Mouse (Mus musculus): Measurements from ENCODE around the gene Zfp473. TPM values are rescaled to one million over a fixed set of nuclear protein-coding genes. Genes with fewer than 3 reads are reported as not detected.
A peak's percentile ranks its signal among the peaks of the same experiment; 100 is the strongest.

Gene Zfp473
- polyA plus RNA-seq, 1 experiment from 2014 or later: 0.87 TPM

GRCm38 (mm10) chr7:44707169-44707675 lies 43.6 kb downstream of the Zfp473 start:
- no peak overlapping the region for H3K9ac ChIP-seq (ENCODE audit: low read depth, low read length)
- H3K27ac ChIP-seq: no peak overlapping the region
- DNase-seq (ENCODE audit: low spot score) (no peak), ATAC-seq (replicated peaks; ENCODE audit: low FRiP score, low read depth) (no peak)
- no peak for TF ChIP-seq CTCF (IDR thresholded peaks at IDR 0.05; ENCODE audit: low read depth)
- H3K4me3 ChIP-seq (replicated peaks; ENCODE audit: low read depth, low read length): no peak overlapping the region
- H3K9me3 ChIP-seq (replicated peaks; ENCODE audit: low read length): no peaks in the 10 kb centered on the region
- no peak overlapping the region for H3K4me2 ChIP-seq (ENCODE audit: low read length)
- no peaks in the 10 kb centered on the region for H3K4me1 ChIP-seq (replicated peaks; ENCODE audit: insufficient read depth, low read length)
- WGBS: 92% methylated on average over 5 of the region's 5 CpGs
- no peaks in the 10 kb centered on the region for H3K36me3 ChIP-seq (ENCODE audit: insufficient read depth, low read length)
- H3K27me3 ChIP-seq (ENCODE audit: insufficient read depth, low read length): no peaks in the 10 kb centered on the region

DNA sequence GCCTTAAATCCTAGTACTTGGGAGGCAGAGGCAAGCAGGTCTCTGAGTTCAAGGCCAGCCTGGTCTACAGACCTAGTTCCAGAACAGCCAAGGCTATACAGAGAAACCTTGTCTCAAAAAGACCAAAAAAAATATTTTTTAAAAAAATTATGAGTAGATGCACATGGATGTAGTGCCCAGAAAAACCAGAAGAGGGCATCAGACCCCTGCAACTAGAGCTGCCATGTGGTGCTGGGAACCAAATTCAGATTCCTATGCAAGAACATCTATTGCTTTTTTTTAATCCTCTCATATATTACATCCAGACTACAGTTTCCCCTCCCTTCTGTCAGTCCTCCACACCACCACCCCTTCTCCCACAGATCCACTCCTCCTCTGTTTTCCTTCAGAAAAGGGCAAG lies 44.5 kb downstream of the Zfp473 start:
- H3K4me1 ChIP-seq (replicated peaks; ENCODE audit: insufficient read depth, low read length): no peaks in the 10 kb centered on the region
- no peak overlapping the region for H3K4me2 ChIP-seq (ENCODE audit: low read length)
- no peak for DNase-seq (ENCODE audit: low spot score)
- no peaks in the 10 kb centered on the region for H3K9me3 ChIP-seq (replicated peaks; ENCODE audit: low read length)
- no peak for TF ChIP-seq CTCF (IDR thresholded peaks at IDR 0.05; ENCODE audit: low read depth)
- H3K9ac ChIP-seq (ENCODE audit: low read depth, low read length): no peak overlapping the region
- H3K27me3 ChIP-seq (ENCODE audit: insufficient read depth, low read length): no peaks in the 10 kb centered on the region
- H3K36me3 ChIP-seq (ENCODE audit: insufficient read depth, low read length): no peaks in the 10 kb centered on the region
- ATAC-seq (replicated peaks; ENCODE audit: low FRiP score, low read depth): no peak
- H3K27ac ChIP-seq: no peak overlapping the region
- H3K4me3 ChIP-seq (replicated peaks; ENCODE audit: low read depth, low read length): no peak overlapping the region

DNA sequence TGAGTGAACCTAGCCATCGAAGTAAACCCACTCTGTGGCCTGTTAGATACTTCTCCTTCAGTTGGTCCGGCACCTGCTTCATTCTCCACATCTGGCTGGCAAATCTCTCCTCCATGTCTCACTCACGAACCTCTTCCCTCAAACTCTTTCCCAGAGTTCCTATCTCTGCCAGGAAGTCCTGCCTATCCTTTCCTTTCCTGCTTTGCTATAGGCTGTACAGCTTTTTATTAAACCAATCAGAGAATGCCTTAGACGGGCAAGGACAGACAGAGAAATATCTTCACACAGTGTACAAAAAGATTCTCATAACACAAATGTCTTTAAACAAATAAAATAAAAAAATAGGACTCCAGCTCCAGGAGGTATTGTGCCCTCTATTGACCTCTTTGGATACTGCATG lies 45.8 kb downstream of the Zfp473 start:
- Histone ChIP-seq H3K27me3 (ENCODE audit: insufficient read depth, low read length) (no peaks in the 10 kb centered on the region), H3K36me3 (ENCODE audit: insufficient read depth, low read length) (no peaks in the 10 kb centered on the region), H3K9ac (ENCODE audit: low read depth, low read length) (no peak overlapping the region), H3K4me3 (replicated peaks; ENCODE audit: low read depth, low read length) (no peak overlapping the region), H3K27ac (no peak overlapping the region), H3K4me2 (ENCODE audit: low read length) (no peak overlapping the region), H3K4me1 (replicated peaks; ENCODE audit: insufficient read depth, low read length) (no peaks in the 10 kb centered on the region), H3K9me3 (replicated peaks; ENCODE audit: low read length) (no peaks in the 10 kb centered on the region)
- DNase-seq (ENCODE audit: low spot score) (no peak), ATAC-seq (replicated peaks; ENCODE audit: low FRiP score, low read depth) (no peak)
- TF ChIP-seq CTCF (IDR thresholded peaks at IDR 0.05; ENCODE audit: low read depth): no peak
- 89% methylated on average over 4 of the region's 4 CpGs for WGBS

GRCm38 (mm10) chr7:44704363-44704762 lies 46.5 kb downstream of the Zfp473 start:
- WGBS: 59% methylated on average over 3 of the region's 3 CpGs
- Histone ChIP-seq H3K4me1 (replicated peaks; ENCODE audit: insufficient read depth, low read length) (no peaks in the 10 kb centered on the region), H3K9me3 (replicated peaks; ENCODE audit: low read length) (no peaks in the 10 kb centered on the region), H3K9ac (ENCODE audit: low read depth, low read length) (no peak overlapping the region), H3K27ac (no peak overlapping the region), H3K4me3 (replicated peaks; ENCODE audit: low read depth, low read length) (no peak overlapping the region), H3K4me2 (ENCODE audit: low read length) (no peak overlapping the region), H3K27me3 (ENCODE audit: insufficient read depth, low read length) (no peaks in the 10 kb centered on the region), H3K36me3 (ENCODE audit: insufficient read depth, low read length) (no peaks in the 10 kb centered on the region)
- DNase-seq (ENCODE audit: low spot score) (no peak), ATAC-seq (replicated peaks; ENCODE audit: low FRiP score, low read depth) (no peak)
- peak; percentile 58 for TF ChIP-seq CTCF (IDR thresholded peaks at IDR 0.05; ENCODE audit: low read depth)

DNA sequence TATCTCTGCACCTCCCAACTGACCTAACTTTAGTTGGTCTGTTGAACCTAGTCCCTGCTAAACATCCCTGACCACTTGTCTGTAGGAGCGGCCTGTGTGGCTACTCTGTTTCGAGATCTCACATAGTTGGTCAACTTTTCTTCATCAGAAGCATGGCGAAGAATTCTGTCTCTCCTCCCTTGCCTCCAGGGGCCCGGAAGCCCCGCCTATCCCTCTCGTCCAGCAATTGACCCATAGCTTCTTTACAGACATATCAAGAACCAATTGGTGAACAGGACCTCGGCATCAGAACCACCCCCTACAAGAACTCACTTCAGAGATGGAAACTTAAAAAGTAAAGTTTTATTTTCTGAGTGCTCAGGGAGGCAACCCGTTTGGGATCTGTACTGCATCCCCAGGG lies 47.9 kb downstream of the Zfp473 start:
- 78% methylated on average over 8 of the region's 8 CpGs for WGBS
- no peak for ATAC-seq (replicated peaks; ENCODE audit: low FRiP score, low read depth)

DNA sequence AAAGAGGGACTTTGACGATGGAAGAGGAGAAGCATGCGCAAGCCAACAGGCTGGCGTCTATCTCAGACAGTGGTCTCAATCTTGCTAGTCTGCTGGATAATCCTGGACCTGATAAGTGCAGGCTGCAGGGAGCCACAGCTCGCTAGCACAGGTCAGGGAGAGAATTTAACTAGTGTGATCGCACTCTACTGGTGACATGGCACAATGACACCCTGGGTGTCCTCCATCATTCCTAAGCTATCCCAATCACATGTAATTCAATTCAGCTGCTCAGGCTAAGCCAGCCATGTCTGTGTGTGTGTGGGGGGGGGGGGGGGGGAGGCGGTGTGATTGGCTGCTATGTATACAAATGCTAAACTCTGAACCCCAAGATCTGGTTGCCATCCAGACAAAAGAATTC lies 48.9 kb downstream of the Zfp473 start:
- H3K4me3 ChIP-seq (replicated peaks; ENCODE audit: low read depth, low read length): no peak overlapping the region
- no peak overlapping the region for H3K4me2 ChIP-seq (ENCODE audit: low read length)
- ATAC-seq (replicated peaks; ENCODE audit: low FRiP score, low read depth) (peak; percentile 73), DNase-seq (ENCODE audit: low spot score) (peak; percentile 66)
- WGBS: 9% methylated on average over 6 of the region's 6 CpGs
- H3K27ac ChIP-seq: no peak overlapping the region
- no peaks in the 10 kb centered on the region for H3K27me3 ChIP-seq (ENCODE audit: insufficient read depth, low read length)
- peak; percentile 65 for TF ChIP-seq CTCF (IDR thresholded peaks at IDR 0.05; ENCODE audit: low read depth)
- no peaks in the 10 kb centered on the region for H3K36me3 ChIP-seq (ENCODE audit: insufficient read depth, low read length)
- no peaks in the 10 kb centered on the region for H3K4me1 ChIP-seq (replicated peaks; ENCODE audit: insufficient read depth, low read length)
- H3K9ac ChIP-seq (ENCODE audit: low read depth, low read length): no peak overlapping the region
- no peaks in the 10 kb centered on the region for H3K9me3 ChIP-seq (replicated peaks; ENCODE audit: low read length)

More for the DNA sequence above, 47.9 kb downstream of the Zfp473 start:
- no peaks in the 10 kb centered on the region for H3K36me3 ChIP-seq (ENCODE audit: insufficient read depth, low read length)
- H3K27ac ChIP-seq: no peak overlapping the region
- H3K27me3 ChIP-seq (ENCODE audit: insufficient read depth, low read length): no peaks in the 10 kb centered on the region
- no peak for DNase-seq (ENCODE audit: low spot score)
- no peaks in the 10 kb centered on the region for H3K9me3 ChIP-seq (replicated peaks; ENCODE audit: low read length)
- no peak overlapping the region for H3K4me2 ChIP-seq (ENCODE audit: low read length)
- H3K4me3 ChIP-seq (replicated peaks; ENCODE audit: low read depth, low read length): no peak overlapping the region
- H3K9ac ChIP-seq (ENCODE audit: low read depth, low read length): no peak overlapping the region
- no peaks in the 10 kb centered on the region for H3K4me1 ChIP-seq (replicated peaks; ENCODE audit: insufficient read depth, low read length)
- TF ChIP-seq CTCF (IDR thresholded peaks at IDR 0.05; ENCODE audit: low read depth): no peak

- no peak for TF ChIP-seq CTCF (IDR thresholded peaks at IDR 0.05; ENCODE audit: low read depth)
- H3K4me2 ChIP-seq (ENCODE audit: low read length): no peak overlapping the region
- 42% methylated on average over 7 of the region's 7 CpGs for WGBS
- H3K4me3 ChIP-seq (replicated peaks; ENCODE audit: low read depth, low read length): no peak overlapping the region
- no peaks in the 10 kb centered on the region for H3K27me3 ChIP-seq (ENCODE audit: insufficient read depth, low read length)
- no peaks in the 10 kb centered on the region for H3K4me1 ChIP-seq (replicated peaks; ENCODE audit: insufficient read depth, low read length)
- no peaks in the 10 kb centered on the region for H3K9me3 ChIP-seq (replicated peaks; ENCODE audit: low read length)
- DNase-seq (ENCODE audit: low spot score): no peak
- H3K27ac ChIP-seq: no peak overlapping the region
- no peaks in the 10 kb centered on the region for H3K36me3 ChIP-seq (ENCODE audit: insufficient read depth, low read length)
- H3K9ac ChIP-seq (ENCODE audit: low read depth, low read length): no peak overlapping the region
- no peak for ATAC-seq (replicated peaks; ENCODE audit: low FRiP score, low read depth)
Observed at GRCm38 (mm10) chr7:44697980-44698379, 52.9 kb downstream of the Zfp473 start.
